Mouse (Mus musculus) hindbrain, embryonic 12.5 days (tissue): ENCODE measurements around the gene Shank3. TPM values are rescaled to one million over a fixed set of nuclear protein-coding genes. Genes with fewer than 3 reads are reported as not detected.
A peak's percentile ranks its signal among the peaks of the same experiment; 100 is the strongest.

Experiments
- ATAC-seq: fragments of 200-750 bp; cut with Nextera tagmentation; 2 replicates; pipeline ENCODE4 v1.8.0; 2017; ENCODE audit warnings: moderate TSS enrichment; ENCODE audit not compliant: low FRiP score
- H3K27ac ChIP-seq: fragments of 300-500 bp; sonication (generic); 2 replicates; pipeline ENCODE4 v1.5.1; 2016; ENCODE audit warnings: mild to moderate bottlenecking
- H3K27me3 ChIP-seq: fragments of 300-500 bp; sonication (generic); 2 replicates; pipeline ENCODE4 v1.6.1; 2016; ENCODE audit warnings: mild to moderate bottlenecking
- H3K36me3 ChIP-seq: fragments of 300-500 bp; sonication (generic); 2 replicates; pipeline ENCODE4 v1.6.1; 2016; ENCODE audit warnings: mild to moderate bottlenecking
- H3K4me1 ChIP-seq: fragments of 300-500 bp; sonication (generic); 2 replicates; pipeline ENCODE4 v1.6.1; 2016
- H3K4me2 ChIP-seq: fragments of 300-500 bp; sonication (generic); replicated peaks from 2 replicates; pipeline ENCODE4 v1.6.1; 2016; ENCODE audit warnings: mild to moderate bottlenecking
- H3K4me3 ChIP-seq: fragments of 300-500 bp; sonication (generic); 2 replicates; pipeline ENCODE4 v1.5.1; 2016; ENCODE audit warnings: mild to moderate bottlenecking
- H3K9ac ChIP-seq: fragments of 300-500 bp; sonication (generic); 2 replicates; pipeline ENCODE4 v1.6.1; 2016; ENCODE audit warnings: mild to moderate bottlenecking, moderate library complexity
- H3K9me3 ChIP-seq: fragments of 300-500 bp; sonication (generic); replicated peaks from 2 replicates; pipeline ENCODE4 v1.6.1; 2016; ENCODE audit warnings: mild to moderate bottlenecking
- WGBS: fragments of 180-500 bp; shearing (Covaris S2); methylation state at CpG from one replicate; pipeline ENCODE4 v1.1.7; 2016; 5-methylcytosine and 5-hydroxymethylcytosine counted together
- polyA plus RNA-seq: library from polyadenylated mRNA; unstranded; fragments of >200 nt; fragmentation: Nextera tagmentation; extraction: Ambion mirVana; gene quantifications from 2 replicates; pipeline ENCODE4 v1.2.1, GENCODE M21; 2016

Gene Shank3
- polyA plus RNA-seq, 1 experiment from 2014 or later = 7.5 TPM

DNA sequence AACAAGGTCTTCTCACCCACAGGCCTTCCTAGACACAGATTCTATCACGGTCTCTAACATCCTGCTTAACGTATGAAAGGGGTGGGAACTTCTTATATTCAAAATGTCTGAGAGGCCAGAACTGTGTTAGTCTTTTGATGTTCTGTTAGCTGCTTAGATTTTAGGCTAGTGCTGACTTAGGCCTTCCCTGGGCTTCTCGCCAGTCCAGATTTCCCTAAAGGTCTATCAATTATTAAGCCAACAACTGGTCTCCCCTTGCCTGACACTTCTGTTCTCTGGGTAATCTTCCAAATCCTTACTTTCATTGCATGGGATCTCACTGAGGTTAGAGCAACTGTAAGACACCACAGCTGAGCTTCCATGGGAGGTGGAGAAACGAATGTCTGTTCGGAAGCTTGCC lies 89.7 kb downstream of the Shank3 start:
- Histone ChIP-seq H3K36me3 (peaks cover 30% of the 10 kb centered on the region), H3K9ac (no peak overlapping the region), H3K4me1 (peaks cover 20% of the 10 kb centered on the region), H3K4me3 (no peak overlapping the region), H3K27ac (no peak overlapping the region), H3K4me2 (no peak overlapping the region), H3K9me3 (no peaks in the 10 kb centered on the region), H3K27me3 (no peaks in the 10 kb centered on the region)
- no peak for ATAC-seq
- WGBS = 88% methylated on average over 5 of the region's 5 CpGs

DNA sequence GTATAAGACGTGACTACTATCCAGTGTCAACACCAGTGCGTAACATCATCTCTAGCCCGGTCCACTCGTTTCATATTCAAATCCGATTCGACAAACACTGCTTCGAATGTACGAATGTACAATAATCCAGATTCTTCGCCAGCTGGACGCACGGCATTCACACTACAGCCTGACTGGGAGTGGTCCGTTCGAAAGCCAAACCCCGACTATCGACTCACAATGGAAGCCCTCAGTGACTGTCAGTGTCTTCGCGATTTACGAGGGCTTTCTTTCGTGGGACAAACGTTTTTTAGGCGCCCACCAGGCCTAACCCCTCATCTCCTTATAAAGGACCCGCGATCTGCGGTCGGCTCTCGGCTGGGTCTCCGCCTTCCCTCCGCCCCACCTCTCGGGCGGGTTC lies 91.9 kb downstream of the Shank3 start:
- peak; percentile 38; the same call in 1 of the 2 replicates for ATAC-seq
- Histone ChIP-seq H3K4me1 (peaks cover 17% of the 10 kb centered on the region), H3K27me3 (no peaks in the 10 kb centered on the region), H3K36me3 (peaks cover 25% of the 10 kb centered on the region), H3K9ac (peak overlapping the region; percentile 84), H3K4me2 (peak overlapping the region; percentile 81), H3K9me3 (no peaks in the 10 kb centered on the region), H3K4me3 (peak overlapping the region; percentile 76), H3K27ac (peak overlapping the region; percentile 74)
- WGBS = 4% methylated on average over 30 of the region's 30 CpGs

DNA sequence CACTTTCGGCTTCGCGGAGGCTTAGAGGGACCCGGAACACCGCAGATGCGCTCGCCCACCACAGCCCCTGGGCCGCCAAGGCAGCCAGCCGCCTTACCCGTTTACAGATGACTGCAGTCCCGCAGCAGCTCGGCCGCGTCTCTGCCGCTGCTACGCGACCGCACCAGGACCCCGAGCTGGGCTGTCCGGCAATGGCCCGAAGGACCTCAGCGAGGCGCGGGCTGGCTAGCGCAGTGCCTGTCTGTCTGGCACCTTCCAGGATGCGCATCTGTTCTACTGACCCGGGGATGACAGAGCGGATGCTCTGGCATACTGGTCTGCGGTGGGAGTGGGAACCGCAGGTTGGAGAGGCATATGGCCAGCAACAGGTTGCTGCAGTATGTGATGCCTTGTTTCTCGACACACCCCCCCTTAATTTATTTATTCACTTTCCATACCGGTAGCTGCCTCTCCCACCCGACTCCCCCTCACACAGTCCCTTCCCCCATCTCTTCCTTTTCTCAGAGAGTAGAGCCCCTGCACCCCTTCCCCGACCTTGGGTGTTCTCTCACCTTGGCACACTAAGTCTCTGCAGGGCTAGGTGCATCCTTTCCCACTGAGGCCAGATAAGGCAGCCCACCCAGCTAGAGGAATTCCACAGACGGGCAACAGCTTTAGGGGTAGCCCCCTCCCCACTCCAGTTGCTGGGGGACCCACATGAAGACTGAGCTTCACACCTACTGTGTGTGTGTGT lies 92.5 kb downstream of the Shank3 start, which contains the start of gene Rabl2:
TSS of gene Rabl2 (minus strand) at position 201 of the 733 bp plus-strand sequence.
- Histone ChIP-seq H3K4me1 (peaks cover 17% of the 10 kb centered on the region), H3K4me3 (peak within 1 kb of the TSS; percentile 76), H3K9me3 (no peaks in the 10 kb centered on the region), H3K4me2 (peak within 1 kb of the TSS; percentile 81), H3K36me3 (peaks cover 19% of the 10 kb centered on the region), H3K27ac (peak within 1 kb of the TSS; percentile 74), H3K9ac (peak within 1 kb of the TSS; percentile 84), H3K27me3 (no peaks in the 10 kb centered on the region)
- under 1% methylated on average over 35 of the region's 35 CpGs for WGBS
- ATAC-seq = peak; percentile 95

DNA sequence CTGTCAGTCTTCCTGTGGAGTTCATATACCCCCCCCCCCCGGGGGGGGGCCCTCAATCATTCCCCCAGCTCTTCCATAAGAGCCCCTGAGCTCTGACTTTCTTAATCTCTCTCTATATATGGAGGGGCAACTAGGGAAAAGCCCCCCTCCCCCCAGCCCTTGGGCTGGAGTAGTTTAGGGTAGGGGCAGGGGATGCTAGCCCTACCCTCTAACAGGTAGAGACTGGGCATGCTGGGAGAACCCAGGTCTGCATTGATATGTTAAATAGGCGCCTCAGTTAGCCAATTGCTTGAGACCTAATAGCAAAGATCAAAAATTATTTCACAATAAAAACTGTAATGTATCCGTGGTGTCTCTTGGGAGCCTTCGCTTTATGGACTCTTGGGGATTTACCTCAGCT lies 93.1 kb downstream of the Shank3 start:
- no peaks in the 10 kb centered on the region for H3K27me3 ChIP-seq
- no peak overlapping the region for H3K9ac ChIP-seq
- H3K4me3 ChIP-seq = peak overlapping the region; percentile 76
- H3K4me2 ChIP-seq = peak overlapping the region; percentile 81
- H3K27ac ChIP-seq = no peak overlapping the region
- H3K9me3 ChIP-seq = no peaks in the 10 kb centered on the region
- peaks cover 12% of the 10 kb centered on the region for H3K36me3 ChIP-seq
- H3K4me1 ChIP-seq = peaks cover 17% of the 10 kb centered on the region
- 44% methylated on average over 4 of the region's 4 CpGs for WGBS
- ATAC-seq = peak; percentile 52; the same call in 1 of the 2 replicates

DNA sequence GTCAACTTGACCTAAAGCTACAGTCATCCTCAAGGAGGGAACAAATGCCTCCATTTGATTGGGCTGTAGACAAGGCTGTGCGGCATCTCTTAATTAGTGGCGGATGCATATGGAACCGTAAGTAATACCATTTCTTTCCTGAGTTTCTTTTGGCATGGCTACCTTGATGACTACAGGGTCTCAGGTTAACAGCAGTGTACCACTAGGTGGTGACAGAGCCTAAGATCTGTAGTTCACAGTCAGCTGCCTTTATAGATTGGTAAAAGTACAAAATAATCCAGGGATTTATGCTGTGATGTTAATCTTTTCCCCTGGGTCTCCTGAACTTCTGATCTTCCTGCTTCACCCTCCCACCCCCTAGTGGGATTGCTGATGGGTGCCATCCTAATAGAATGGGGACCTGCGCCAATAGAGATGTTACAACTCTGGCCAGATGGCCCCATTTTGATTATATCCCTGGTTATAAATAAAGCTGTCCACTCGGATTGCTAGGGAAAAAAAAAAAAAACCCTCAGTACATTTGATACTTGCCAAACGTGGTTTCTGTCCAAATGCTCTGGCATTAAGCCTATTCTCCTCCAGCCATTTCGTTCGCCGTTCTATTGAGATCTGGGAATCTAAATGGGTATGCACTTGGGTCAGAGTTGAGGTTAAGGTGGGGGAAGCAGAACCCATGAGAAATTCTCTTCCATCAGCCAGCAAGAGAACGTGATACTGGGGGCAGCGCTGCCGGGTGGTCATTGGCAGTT lies 106.6 kb downstream of the Shank3 start:
- H3K4me1 ChIP-seq = no peaks in the 10 kb centered on the region
- no peak overlapping the region for H3K4me2 ChIP-seq
- H3K9me3 ChIP-seq = no peaks in the 10 kb centered on the region
- no peak overlapping the region for H3K4me3 ChIP-seq
- H3K27ac ChIP-seq = no peak overlapping the region
- no peak for ATAC-seq
- H3K27me3 ChIP-seq = no peaks in the 10 kb centered on the region
- WGBS = 86% methylated on average over 12 of the region's 12 CpGs
- no peaks in the 10 kb centered on the region for H3K36me3 ChIP-seq
- H3K9ac ChIP-seq = no peak overlapping the region

DNA sequence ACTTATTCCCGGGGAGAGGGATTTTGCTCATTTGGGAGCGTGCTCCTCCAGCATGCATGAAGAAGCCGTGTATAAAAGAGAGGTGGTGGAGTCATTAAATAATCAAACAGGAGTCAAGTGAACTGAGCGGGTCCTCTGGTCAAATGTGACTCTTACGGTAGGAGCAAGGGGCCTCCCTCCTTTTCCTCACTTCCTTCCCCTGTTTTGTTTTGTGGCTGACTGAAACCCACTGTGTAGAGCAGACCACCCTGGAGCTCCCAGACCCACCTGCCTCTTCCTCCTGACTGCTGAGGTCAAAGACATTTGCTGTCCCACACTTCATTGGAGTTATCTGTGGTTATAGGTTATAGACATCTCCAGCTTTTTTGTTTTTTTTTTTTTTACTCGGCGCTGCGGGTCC lies 108.1 kb downstream of the Shank3 start:
- Histone ChIP-seq H3K4me1 (no peaks in the 10 kb centered on the region), H3K9ac (no peak overlapping the region), H3K9me3 (no peaks in the 10 kb centered on the region), H3K4me2 (no peak overlapping the region), H3K4me3 (no peak overlapping the region), H3K36me3 (no peaks in the 10 kb centered on the region), H3K27me3 (no peaks in the 10 kb centered on the region), H3K27ac (no peak overlapping the region)
- ATAC-seq = no peak
- 86% methylated on average over 8 of the region's 8 CpGs for WGBS

DNA sequence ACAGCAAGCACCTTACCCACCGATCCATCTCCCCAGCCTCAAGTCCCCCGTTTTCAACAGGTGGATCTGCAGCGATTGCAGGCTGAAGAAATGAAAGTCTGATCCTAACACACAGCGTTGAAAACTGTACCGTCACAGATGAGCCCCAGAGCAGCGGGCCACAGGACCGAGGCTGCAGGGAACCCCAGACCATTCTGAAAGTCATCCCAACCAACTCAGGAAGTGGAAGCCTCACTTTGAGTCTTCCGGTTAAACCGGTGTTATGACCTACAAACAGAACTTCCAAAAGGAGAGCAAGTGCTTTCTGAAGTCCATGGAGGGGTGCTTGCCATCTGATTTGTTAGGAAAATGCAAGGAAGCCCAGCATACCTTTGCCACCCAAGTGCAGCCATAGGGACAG lies 108.5 kb downstream of the Shank3 start:
- 89% methylated on average over 9 of the region's 9 CpGs for WGBS

More for the DNA sequence above, 108.5 kb downstream of the Shank3 start:
- no peak overlapping the region for H3K4me3 ChIP-seq
- H3K9ac ChIP-seq = no peak overlapping the region
- H3K4me1 ChIP-seq = no peaks in the 10 kb centered on the region
- no peaks in the 10 kb centered on the region for H3K36me3 ChIP-seq
- no peaks in the 10 kb centered on the region for H3K9me3 ChIP-seq
- no peak overlapping the region for H3K4me2 ChIP-seq
- H3K27ac ChIP-seq = no peak overlapping the region
- no peaks in the 10 kb centered on the region for H3K27me3 ChIP-seq
- ATAC-seq = no peak

Other genes with a start within 250 kb of the Shank3 start
- gene Sbf1, start 184.3 kb upstream of the Shank3 start, polyA plus RNA-seq = 81.1 and 95.5 TPM in 2 replicates
- gene Adm2, start 176.9 kb upstream of the Shank3 start, polyA plus RNA-seq = not detected in 2 replicates
- gene Miox, start 165.2 kb upstream of the Shank3 start, polyA plus RNA-seq = not detected in 2 replicates
- gene Lmf2, start 144.0 kb upstream of the Shank3 start, polyA plus RNA-seq = 42.5 and 47.3 TPM in 2 replicates
- 140 and 151 TPM in 2 replicates for gene Ncaph2, start 143.9 kb upstream of the Shank3 start, polyA plus RNA-seq
- gene Sco2, start 125.8 kb upstream of the Shank3 start, polyA plus RNA-seq = 4.9 and 6.5 TPM in 2 replicates
- gene Tymp, start 122.6 kb upstream of the Shank3 start, polyA plus RNA-seq = 1.4 and 1.6 TPM in 2 replicates
- gene Odf3b, start 120.3 kb upstream of the Shank3 start, polyA plus RNA-seq = 2.6 and 3.2 TPM in 2 replicates
- gene Klhdc7b, start 114.7 kb upstream of the Shank3 start, polyA plus RNA-seq = not detected in 2 replicates
- not detected in 2 replicates for gene Syce3, start 89.1 kb upstream of the Shank3 start, polyA plus RNA-seq
- gene Cpt1b, start 73.8 kb upstream of the Shank3 start, polyA plus RNA-seq = 1.2 TPM in 2 replicates
- 4.1 and 4.6 TPM in 2 replicates for gene C730034F03Rik, start 70.0 kb upstream of the Shank3 start, polyA plus RNA-seq
- not detected in 2 replicates for gene Gm44502, start 69.9 kb upstream of the Shank3 start, polyA plus RNA-seq
- gene Chkb, start 69.7 kb upstream of the Shank3 start, polyA plus RNA-seq = 67.4 and 72.0 TPM in 2 replicates
- 53.3 and 56.7 TPM in 2 replicates for gene Mapk8ip2, start 45.7 kb upstream of the Shank3 start, polyA plus RNA-seq
- 19.5 and 19.8 TPM in 2 replicates for gene Arsa, start 22.2 kb upstream of the Shank3 start, polyA plus RNA-seq
- gene Acr, start 68.7 kb downstream of the Shank3 start, polyA plus RNA-seq = 1.2 and 1.3 TPM in 2 replicates
- gene Rabl2, start 92.3 kb downstream of the Shank3 start, polyA plus RNA-seq = 61.3 and 71.5 TPM in 2 replicates